Mouse (Mus musculus): ENCODE data around the gene Ercc4. TPM values are rescaled to one million over a fixed set of nuclear protein-coding genes. Genes with fewer than 3 reads are reported as not detected.

The Ercc4 gene
- total and polyA plus RNA-seq, 2 experiments: 5.4 to 5.6 TPM

GRCm38 (mm10) chr16:13118754-13119294, 9.3 kb downstream of the Ercc4 start:
- H3K4me3 ChIP-seq (ENCODE audit: insufficient read depth, low read depth, low read length): no peak overlapping the region
- H3K27ac ChIP-seq (replicated peaks; ENCODE audit: insufficient read depth, low read depth, low read length): no peak overlapping the region
- WGBS: 95% methylated on average over 2 of the region's 2 CpGs
- H3K27me3 ChIP-seq (ENCODE audit: control insufficient read depth, insufficient read depth, low read length): no peaks in the 10 kb centered on the region
- no peak for DNase-seq (ENCODE audit: extremely low read depth, low read depth, low spot score)
- TF ChIP-seq CTCF (IDR thresholded peaks at IDR 0.05; ENCODE audit: low read depth, low read length) (no peak), POLR2A (IDR thresholded peaks at IDR 0.05; ENCODE audit: extremely low read depth, insufficient read depth, low read length) (no peak)
- no peaks in the 10 kb centered on the region for H3K4me1 ChIP-seq (ENCODE audit: control insufficient read depth, insufficient read depth, low read length)
- H3K79me2 ChIP-seq (ENCODE audit: control insufficient read depth, insufficient read depth, low read length): no peaks in the 10 kb centered on the region
- H3K9ac ChIP-seq (ENCODE audit: low read depth, low read length): no peak overlapping the region
- H3K36me3 ChIP-seq (ENCODE audit: control insufficient read depth, insufficient read depth, low read length): peaks cover 27% of the 10 kb centered on the region

- H3K79me2 ChIP-seq (ENCODE audit: control insufficient read depth, insufficient read depth, low read length): no peaks in the 10 kb centered on the region
- H3K36me3 ChIP-seq (ENCODE audit: control insufficient read depth, insufficient read depth, low read length): peaks cover 31% of the 10 kb centered on the region
- 97% methylated on average over 3 of the region's 3 CpGs for WGBS
- no peak overlapping the region for H3K27ac ChIP-seq (replicated peaks; ENCODE audit: insufficient read depth, low read depth, low read length)
- H3K9ac ChIP-seq (ENCODE audit: low read depth, low read length): no peak overlapping the region
- TF ChIP-seq CTCF (IDR thresholded peaks at IDR 0.05; ENCODE audit: low read depth, low read length) (no peak), POLR2A (IDR thresholded peaks at IDR 0.05; ENCODE audit: extremely low read depth, insufficient read depth, low read length) (no peak)
- no peak overlapping the region for H3K4me3 ChIP-seq (ENCODE audit: insufficient read depth, low read depth, low read length)
- no peaks in the 10 kb centered on the region for H3K4me1 ChIP-seq (ENCODE audit: control insufficient read depth, insufficient read depth, low read length)
- no peak for DNase-seq (ENCODE audit: extremely low read depth, low read depth, low spot score)
- H3K27me3 ChIP-seq (ENCODE audit: control insufficient read depth, insufficient read depth, low read length): no peaks in the 10 kb centered on the region
These were observed 10.3 kb downstream of the Ercc4 start for GRCm38 (mm10) chr16:13119641-13120350.

- Histone ChIP-seq H3K9ac (ENCODE audit: low read depth, low read length) (no peak overlapping the region), H3K4me1 (ENCODE audit: control insufficient read depth, insufficient read depth, low read length) (no peaks in the 10 kb centered on the region), H3K4me3 (ENCODE audit: insufficient read depth, low read depth, low read length) (no peak overlapping the region), H3K79me2 (ENCODE audit: control insufficient read depth, insufficient read depth, low read length) (no peaks in the 10 kb centered on the region), H3K36me3 (ENCODE audit: control insufficient read depth, insufficient read depth, low read length) (peaks cover 50% of the 10 kb centered on the region), H3K27ac (replicated peaks; ENCODE audit: insufficient read depth, low read depth, low read length) (no peak overlapping the region), H3K27me3 (ENCODE audit: control insufficient read depth, insufficient read depth, low read length) (no peaks in the 10 kb centered on the region)
- WGBS: 97% methylated on average over 8 of the region's 8 CpGs
- DNase-seq (ENCODE audit: extremely low read depth, low read depth, low spot score): no peak
- no peak for TF ChIP-seq CTCF (IDR thresholded peaks at IDR 0.05; ENCODE audit: low read depth, low read length)
- TF ChIP-seq POLR2A (IDR thresholded peaks at IDR 0.05; ENCODE audit: extremely low read depth, insufficient read depth, low read length): no peak
These were observed 15.9 kb downstream of the Ercc4 start for GRCm38 (mm10) chr16:13125357-13125756.

- Histone ChIP-seq H3K27me3 (ENCODE audit: control insufficient read depth, insufficient read depth, low read length) (no peaks in the 10 kb centered on the region), H3K36me3 (ENCODE audit: control insufficient read depth, insufficient read depth, low read length) (peaks cover 54% of the 10 kb centered on the region), H3K4me3 (ENCODE audit: insufficient read depth, low read depth, low read length) (no peak overlapping the region), H3K79me2 (ENCODE audit: control insufficient read depth, insufficient read depth, low read length) (no peaks in the 10 kb centered on the region), H3K4me1 (ENCODE audit: control insufficient read depth, insufficient read depth, low read length) (no peaks in the 10 kb centered on the region), H3K9ac (ENCODE audit: low read depth, low read length) (no peak overlapping the region), H3K27ac (replicated peaks; ENCODE audit: insufficient read depth, low read depth, low read length) (no peak overlapping the region)
- TF ChIP-seq POLR2A (IDR thresholded peaks at IDR 0.05; ENCODE audit: extremely low read depth, insufficient read depth, low read length): no peak
- TF ChIP-seq CTCF (IDR thresholded peaks at IDR 0.05; ENCODE audit: low read depth, low read length): no peak
- DNase-seq (ENCODE audit: extremely low read depth, low read depth, low spot score): no peak
- WGBS: 95% methylated on average over 10 of the region's 10 CpGs
These were observed 18.1 kb downstream of the Ercc4 start for GRCm38 (mm10) chr16:13127566-13127965.

- Histone ChIP-seq H3K4me1 (ENCODE audit: control insufficient read depth, insufficient read depth, low read length) (no peaks in the 10 kb centered on the region), H3K9ac (ENCODE audit: low read depth, low read length) (no peak overlapping the region), H3K79me2 (ENCODE audit: control insufficient read depth, insufficient read depth, low read length) (no peaks in the 10 kb centered on the region), H3K36me3 (ENCODE audit: control insufficient read depth, insufficient read depth, low read length) (peaks cover 45% of the 10 kb centered on the region), H3K4me3 (ENCODE audit: insufficient read depth, low read depth, low read length) (no peak overlapping the region), H3K27ac (replicated peaks; ENCODE audit: insufficient read depth, low read depth, low read length) (no peak overlapping the region), H3K27me3 (ENCODE audit: control insufficient read depth, insufficient read depth, low read length) (no peaks in the 10 kb centered on the region)
- WGBS: 66% methylated on average over 14 of the region's 14 CpGs
- TF ChIP-seq CTCF (IDR thresholded peaks at IDR 0.05; ENCODE audit: low read depth, low read length): peak; percentile 79
- no peak for TF ChIP-seq POLR2A (IDR thresholded peaks at IDR 0.05; ENCODE audit: extremely low read depth, insufficient read depth, low read length)
- DNase-seq (ENCODE audit: extremely low read depth, low read depth, low spot score): no peak
These were observed 20.9 kb downstream of the Ercc4 start for GRCm38 (mm10) chr16:13130412-13130811.

GRCm38 (mm10) chr16:13141220-13141619, 31.7 kb downstream of the Ercc4 start:
- Histone ChIP-seq H3K9ac (ENCODE audit: low read depth, low read length) (no peak overlapping the region), H3K27ac (replicated peaks; ENCODE audit: insufficient read depth, low read depth, low read length) (no peak overlapping the region), H3K4me1 (ENCODE audit: control insufficient read depth, insufficient read depth, low read length) (no peaks in the 10 kb centered on the region), H3K36me3 (ENCODE audit: control insufficient read depth, insufficient read depth, low read length) (peaks cover 9% of the 10 kb centered on the region; the same call in 1 of the 2 replicates), H3K79me2 (ENCODE audit: control insufficient read depth, insufficient read depth, low read length) (no peaks in the 10 kb centered on the region), H3K27me3 (ENCODE audit: control insufficient read depth, insufficient read depth, low read length) (no peaks in the 10 kb centered on the region), H3K4me3 (ENCODE audit: insufficient read depth, low read depth, low read length) (no peak overlapping the region)
- TF ChIP-seq POLR2A (IDR thresholded peaks at IDR 0.05; ENCODE audit: extremely low read depth, insufficient read depth, low read length) (no peak), CTCF (IDR thresholded peaks at IDR 0.05; ENCODE audit: low read depth, low read length) (no peak)
- WGBS: 97% methylated on average over 6 of the region's 6 CpGs
- no peak for DNase-seq (ENCODE audit: extremely low read depth, low read depth, low spot score)

Measured in liver, adult 2 months (tissue).